Mouse (Mus musculus) liver, postnatal 0 days (tissue): ENCODE measurements around the gene Amn.

ENCODE experiments used
- CTCF ChIP-seq: sonication (generic); IDR thresholded peaks from 2 replicates; pipeline ENCODE4 v1.5.1; 2016; ENCODE audit warnings: antibody characterized with exemption, low read depth
- EP300 ChIP-seq: IDR thresholded peaks from 2 replicates; pipeline ENCODE4 v1.6.1; 2016; ENCODE audit warnings: antibody characterized with exemption, low read depth, mild to moderate bottlenecking

DNA sequence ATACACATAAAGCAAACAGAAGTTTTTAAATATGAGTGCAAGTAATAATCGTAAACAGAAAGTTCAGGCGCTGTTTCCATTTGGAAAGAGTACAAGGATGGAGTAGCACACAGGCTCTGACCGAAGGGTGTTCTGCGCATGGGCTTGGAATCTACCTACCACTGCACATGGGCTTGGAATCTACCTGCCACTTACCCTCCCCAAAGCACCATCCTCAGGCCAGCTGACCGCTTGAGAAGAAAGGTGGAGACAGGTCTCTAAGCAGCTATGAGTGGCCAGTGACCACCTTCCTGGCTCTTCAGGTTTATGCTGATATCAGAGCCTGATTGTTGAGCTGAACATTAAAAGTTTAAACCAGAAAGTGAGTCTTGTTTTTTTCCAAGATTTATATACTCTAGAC, 42.4 kb upstream of the Amn start:
- TF ChIP-seq CTCF (no peak), EP300 (no peak)
